Mouse (Mus musculus) kidney, postnatal 36 days (tissue): Measurements from ENCODE around the gene L3mbtl1.

Experiments
- DNase-seq, 2 experiments: peaks; one replicate each; pipeline ENCODE4 v3.0.0; 2021 to 2022; ENCODE audit warnings: mixed read lengths in 2 of 2

The L3mbtl1 gene

GRCm38 (mm10) chr2:162998528-162999230, 55.4 kb downstream of the L3mbtl1 start:
- peak; percentile 57 to 78 for DNase-seq

GRCm38 (mm10) chr2:162999744-163000143, 56.5 kb downstream of the L3mbtl1 start:
- DNase-seq = peak; percentile 59 to 79

- DNase-seq = no peak
Measured at GRCm38 (mm10) chr2:163001071-163001470, 57.8 kb downstream of the L3mbtl1 start.

GRCm38 (mm10) chr2:163007299-163007698, 64.0 kb downstream of the L3mbtl1 start:
- no peak for DNase-seq

GRCm38 (mm10) chr2:163016916-163017743, 73.9 kb downstream of the L3mbtl1 start, which contains the start of gene Ift52:
Ift52 (plus strand) TSS chr2:163017354.
- DNase-seq = peak; percentile 94 to 97
